Mouse (Mus musculus): Measurements from ENCODE around the gene Zfp715. TPM values are rescaled to one million over a fixed set of nuclear protein-coding genes. Genes with fewer than 3 reads are reported as not detected.
A peak's percentile ranks its signal among the peaks of the same experiment; 100 is the strongest.
"Not testable (repeated sequence)": the region's sequence is repeated elsewhere in the genome, so short reads cannot be mapped to it uniquely, and the experiment has no call there.

Zfp715 gene
- total and polyA plus RNA-seq, 3 experiments = 9.8 to 17.1 (median 10.7) TPM

GRCm38 (mm10) chr7:43349623-43350022 lies 36.5 kb upstream of the Zfp715 start:
- H3K36me3 ChIP-seq (replicated peaks in 1 of 2; ENCODE audit: control insufficient read depth in 1 of 2, insufficient read depth in 1 of 2, low read length in 1 of 2); H3K79me2 ChIP-seq (replicated peaks; ENCODE audit: control insufficient read depth, extremely low read depth, insufficient read depth, poor library complexity, severe bottlenecking); H3K27ac ChIP-seq (ENCODE audit: insufficient read depth, low read depth); H3K4me3 ChIP-seq (replicated peaks in 1 of 3; ENCODE audit: low read depth in 2 of 3, low read length in 2 of 3, poor library complexity in 1 of 3); H3K27me3 ChIP-seq (replicated peaks); H3K9me3 ChIP-seq (replicated peaks; ENCODE audit: low read length); H3K9ac ChIP-seq (ENCODE audit: insufficient read depth, low read depth); H3K4me2 ChIP-seq (ENCODE audit: insufficient read depth, low read depth, poor library complexity, severe bottlenecking); dilution Hi-C loops (cut with MboI; ENCODE audit: extremely low pct_ligation_motif_present, extremely low pct_unique_long_range_greater_than_20kb, low sequenced_read_pairs): not testable (repeated sequence)
- DNase-seq (ENCODE audit: extremely low read depth) = peak; percentile 59
- in situ Hi-C loops (cut with MboI; ENCODE audit: low pct_ligation_motif_present, low pct_unique_long_range_greater_than_20kb, low sequenced_read_pairs) = loop anchor here (10.0 kb wide), 2 partner anchors 75 to 115 kb away; partner anchors contain the start of genes Lim2 and Vsig10l
- peaks cover 7 to 46% of the 10 kb centered on the region in 2 experiments for H3K4me1 ChIP-seq (ENCODE audit: control insufficient read depth in 1 of 2, insufficient read depth in 2 of 2)
- TF ChIP-seq CTCF (conservative IDR thresholded peaks at IDR 0.05 in 1 of 2, IDR thresholded peaks at IDR 0.05 in 1 of 2; ENCODE audit: low read depth in 2 of 2, low read length in 2 of 2) = peak in 1 of 2 experiments; percentile 67; a peak in 2 of 4 replicates
- TF ChIP-seq EP300 (IDR thresholded peaks at IDR 0.05; ENCODE audit: low read length) = 0 out of 2 replicates have a peak, but pooled peaks have one; percentile 24
- peak; percentile 65 for TF ChIP-seq SMC3 (IDR thresholded peaks at IDR 0.05; ENCODE audit: low read depth, low read length)
- 0 out of 2 replicates have a peak, but pooled peaks have one; percentile 8 for TF ChIP-seq ZC3H11A (IDR thresholded peaks at IDR 0.05; ENCODE audit: low read depth, low read length)
- peak; percentile 57 for TF ChIP-seq RAD21 (IDR thresholded peaks at IDR 0.05; ENCODE audit: low read depth, low read length)

DNA sequence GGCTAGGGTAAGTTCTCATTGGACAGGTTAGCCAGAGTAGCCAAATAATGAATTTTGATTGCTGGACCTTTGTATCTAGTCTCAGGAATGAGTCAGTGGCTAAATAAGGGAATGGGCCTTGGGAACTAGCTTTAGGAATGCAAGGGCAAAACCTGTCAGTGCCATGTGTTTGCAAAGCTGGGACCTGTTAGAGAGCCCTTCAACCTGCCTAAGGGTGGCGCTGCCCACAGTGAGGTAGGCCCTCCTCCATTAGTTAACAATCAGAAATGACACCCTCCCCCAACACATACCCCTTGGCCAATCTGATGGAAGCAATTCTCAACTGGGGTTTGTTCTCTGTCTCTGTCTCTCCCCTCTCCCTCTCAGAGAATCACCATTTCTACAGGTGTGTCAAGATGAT lies 33.5 kb upstream of the Zfp715 start:
- Histone ChIP-seq H3K9me3 (replicated peaks; ENCODE audit: low read length) (no peaks in the 10 kb centered on the region), H3K4me1 (ENCODE audit: control insufficient read depth in 1 of 2, insufficient read depth in 2 of 2) (peaks cover 10 to 26% of the 10 kb centered on the region in 2 experiments), H3K27ac (ENCODE audit: insufficient read depth, low read depth) (no peak overlapping the region), H3K4me3 (replicated peaks in 1 of 3; ENCODE audit: low read depth in 2 of 3, low read length in 2 of 3, poor library complexity in 1 of 3) (no peak overlapping the region), H3K27me3 (replicated peaks) (no peaks in the 10 kb centered on the region), H3K9ac (ENCODE audit: insufficient read depth, low read depth) (no peak overlapping the region), H3K4me2 (ENCODE audit: insufficient read depth, low read depth, poor library complexity, severe bottlenecking) (no peak overlapping the region), H3K36me3 (replicated peaks in 1 of 2; ENCODE audit: control insufficient read depth in 1 of 2, insufficient read depth in 1 of 2, low read length in 1 of 2) (no peaks in the 10 kb centered on the region), H3K79me2 (replicated peaks; ENCODE audit: control insufficient read depth, extremely low read depth, insufficient read depth, poor library complexity, severe bottlenecking) (no peaks in the 10 kb centered on the region)
- in situ Hi-C loops (cut with MboI; ENCODE audit: low pct_ligation_motif_present, low pct_unique_long_range_greater_than_20kb, low sequenced_read_pairs) (loop anchor here (10.0 kb wide), 1 partner anchor 118 kb away; the partner anchor contains the start of gene Vsig10l), dilution Hi-C loops (cut with MboI; ENCODE audit: extremely low pct_ligation_motif_present, extremely low pct_unique_long_range_greater_than_20kb, low sequenced_read_pairs) (no loop called here)
- DNase-seq (ENCODE audit: extremely low read depth) = no peak
- TF ChIP-seq CTCF (conservative IDR thresholded peaks at IDR 0.05 in 1 of 2, IDR thresholded peaks at IDR 0.05 in 1 of 2; ENCODE audit: low read depth in 2 of 2, low read length in 2 of 2) = peak in 1 of 2 experiments; percentile 1; a peak in 1 of 4 replicates
- TF ChIP-seq KAT2A (IDR thresholded peaks at IDR 0.05; ENCODE audit: insufficient replicate concordance, low read length) = no peak

GRCm38 (mm10) chr7:43346148-43346547 lies 33.1 kb upstream of the Zfp715 start:
- H3K27ac ChIP-seq (ENCODE audit: insufficient read depth, low read depth) = no peak overlapping the region
- no peaks in the 10 kb centered on the region for H3K27me3 ChIP-seq (replicated peaks)
- H3K4me2 ChIP-seq (ENCODE audit: insufficient read depth, low read depth, poor library complexity, severe bottlenecking) = no peak overlapping the region
- DNase-seq (ENCODE audit: extremely low read depth) = no peak
- dilution Hi-C loops (cut with MboI; ENCODE audit: extremely low pct_ligation_motif_present, extremely low pct_unique_long_range_greater_than_20kb, low sequenced_read_pairs) (no loop called here), in situ Hi-C loops (cut with MboI; ENCODE audit: low pct_ligation_motif_present, low pct_unique_long_range_greater_than_20kb, low sequenced_read_pairs) (loop anchor here (10.0 kb wide), 1 partner anchor 119 kb away; the partner anchor contains the start of gene Vsig10l)
- no peaks in the 10 kb centered on the region for H3K9me3 ChIP-seq (replicated peaks; ENCODE audit: low read length)
- no peak overlapping the region for H3K9ac ChIP-seq (ENCODE audit: insufficient read depth, low read depth)
- no peak for TF ChIP-seq KAT2A (IDR thresholded peaks at IDR 0.05; ENCODE audit: insufficient replicate concordance, low read length)
- TF ChIP-seq SIN3A (IDR thresholded peaks at IDR 0.05; ENCODE audit: low read length) = no peak
- H3K4me3 ChIP-seq (replicated peaks in 1 of 3; ENCODE audit: low read depth in 2 of 3, low read length in 2 of 3, poor library complexity in 1 of 3) = no peak overlapping the region
- H3K36me3 ChIP-seq (replicated peaks in 1 of 2; ENCODE audit: control insufficient read depth in 1 of 2, insufficient read depth in 1 of 2, low read length in 1 of 2) = no peaks in the 10 kb centered on the region
- H3K4me1 ChIP-seq (ENCODE audit: control insufficient read depth in 1 of 2, insufficient read depth in 2 of 2) = peaks cover 10 to 26% of the 10 kb centered on the region in 2 experiments
- no peaks in the 10 kb centered on the region for H3K79me2 ChIP-seq (replicated peaks; ENCODE audit: control insufficient read depth, extremely low read depth, insufficient read depth, poor library complexity, severe bottlenecking)
